Mouse (Mus musculus): ENCODE measurements around the gene Ston2. TPM values are rescaled to one million over a fixed set of nuclear protein-coding genes. Genes with fewer than 3 reads are reported as not detected.
"Not testable (repeated sequence)": the region's sequence is repeated elsewhere in the genome, so short reads cannot be mapped to it uniquely, and the experiment has no call there.

Ston2 gene
- polyA plus RNA-seq, 1 experiment from 2014 or later, result 4.3 TPM

GRCm38 (mm10) chr12:91587491-91588033, 200.6 kb downstream of the Ston2 start:
- Histone ChIP-seq H3K27ac (replicated peaks) (peak overlapping the region; percentile 100), H3K36me3 (peaks cover 34% of the 10 kb centered on the region), H3K4me1 (peaks cover 39% of the 10 kb centered on the region), H3K27me3 (replicated peaks) (no peaks in the 10 kb centered on the region), H3K9ac (peak overlapping the region; percentile 100), H3K9me3 (no peaks in the 10 kb centered on the region), H3K4me2 (peak overlapping the region; percentile 76), H3K4me3 (peak overlapping the region; percentile 89)
- ATAC-seq (ENCODE audit: extremely low read depth, insufficient number of reproducible peaks, low FRiP score, low TSS enrichment), result no peak
- 28% methylated on average over 5 of the region's 5 CpGs for WGBS

DNA sequence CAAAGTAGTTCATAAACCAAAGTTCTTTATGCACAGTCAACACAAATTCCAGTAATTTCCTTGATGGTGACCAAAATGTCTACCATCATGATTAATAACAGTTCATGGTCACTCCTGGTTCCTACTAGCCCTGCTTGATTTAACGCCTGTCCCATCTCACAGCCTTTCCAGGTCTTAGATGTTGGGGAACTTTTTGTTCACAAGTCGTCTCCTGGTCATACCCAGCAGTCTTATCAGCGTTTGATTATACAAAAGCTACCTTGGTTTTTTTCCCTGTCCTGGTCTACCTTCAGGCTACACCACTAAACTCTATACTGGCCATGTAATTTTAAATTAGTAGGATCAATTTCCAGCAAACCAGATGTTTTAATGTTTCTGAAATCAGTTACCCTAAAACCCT, 201.1 kb downstream of the Ston2 start:
- Histone ChIP-seq H3K4me3 (peak overlapping the region; percentile 89), H3K36me3 (peaks cover 38% of the 10 kb centered on the region), H3K9ac (peak overlapping the region; percentile 100), H3K4me1 (peaks cover 42% of the 10 kb centered on the region), H3K27me3 (replicated peaks) (no peaks in the 10 kb centered on the region), H3K27ac (replicated peaks) (no peak overlapping the region), H3K4me2 (peak overlapping the region; percentile 76), H3K9me3 (no peaks in the 10 kb centered on the region)
- 54% methylated on average over 3 of the region's 3 CpGs for WGBS
- ATAC-seq (ENCODE audit: extremely low read depth, insufficient number of reproducible peaks, low FRiP score, low TSS enrichment), result no peak

DNA sequence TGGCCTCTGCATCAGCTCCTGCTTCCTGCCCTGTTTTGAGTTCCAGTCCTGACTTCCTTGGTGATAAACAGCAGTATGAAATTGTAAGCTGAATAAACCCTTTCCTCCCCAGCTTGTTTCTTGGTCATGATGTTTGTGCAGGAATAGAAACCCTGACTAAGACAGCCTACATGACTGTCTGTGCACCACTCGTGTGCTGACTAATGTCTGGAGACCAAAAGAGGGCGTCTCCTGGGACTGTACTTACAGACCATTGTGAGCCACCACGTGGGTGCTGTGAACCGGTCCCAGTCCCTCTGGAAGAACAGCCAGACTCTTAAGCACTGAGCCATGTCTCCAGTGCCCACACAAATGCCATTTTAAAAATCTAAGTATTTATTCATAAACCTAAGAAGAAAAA, 202.4 kb downstream of the Ston2 start:
- ATAC-seq (ENCODE audit: extremely low read depth, insufficient number of reproducible peaks, low FRiP score, low TSS enrichment); H3K27me3 ChIP-seq (replicated peaks); H3K9ac ChIP-seq; H3K4me2 ChIP-seq; H3K9me3 ChIP-seq; H3K27ac ChIP-seq (replicated peaks); H3K4me3 ChIP-seq: not testable (repeated sequence)
- Histone ChIP-seq H3K4me1 (peaks cover 47% of the 10 kb centered on the region), H3K36me3 (peaks cover 48% of the 10 kb centered on the region)
- whole genome bisulfite sequencing, result 94% methylated on average over 4 of the region's 4 CpGs

DNA sequence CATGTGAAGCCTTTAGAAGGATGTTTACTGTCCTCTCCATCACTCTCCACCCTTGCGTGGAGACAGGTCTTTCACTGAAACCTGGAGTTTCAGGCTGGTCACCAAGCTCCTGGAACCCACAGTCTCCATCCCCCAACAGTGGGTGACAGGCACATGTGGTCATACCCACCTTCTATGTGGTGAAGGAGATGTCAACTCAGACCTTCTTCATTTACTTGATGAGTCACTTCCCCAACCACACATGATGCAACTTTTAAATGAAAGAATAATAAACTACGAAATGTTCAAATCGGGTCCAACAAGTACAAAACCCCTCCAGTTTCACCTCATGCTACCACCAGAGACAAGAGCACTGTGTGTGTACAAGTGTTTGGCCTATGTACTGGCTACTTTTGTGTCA, 203.0 kb downstream of the Ston2 start:
- Histone ChIP-seq H3K9ac (no peak overlapping the region), H3K27me3 (replicated peaks) (no peaks in the 10 kb centered on the region), H3K36me3 (peaks cover 51% of the 10 kb centered on the region), H3K27ac (replicated peaks) (no peak overlapping the region), H3K4me3 (no peak overlapping the region), H3K4me2 (no peak overlapping the region), H3K9me3 (no peaks in the 10 kb centered on the region), H3K4me1 (peaks cover 45% of the 10 kb centered on the region)
- WGBS, result 94% methylated on average over 3 of the region's 3 CpGs
- ATAC-seq (ENCODE audit: extremely low read depth, insufficient number of reproducible peaks, low FRiP score, low TSS enrichment), result no peak

DNA sequence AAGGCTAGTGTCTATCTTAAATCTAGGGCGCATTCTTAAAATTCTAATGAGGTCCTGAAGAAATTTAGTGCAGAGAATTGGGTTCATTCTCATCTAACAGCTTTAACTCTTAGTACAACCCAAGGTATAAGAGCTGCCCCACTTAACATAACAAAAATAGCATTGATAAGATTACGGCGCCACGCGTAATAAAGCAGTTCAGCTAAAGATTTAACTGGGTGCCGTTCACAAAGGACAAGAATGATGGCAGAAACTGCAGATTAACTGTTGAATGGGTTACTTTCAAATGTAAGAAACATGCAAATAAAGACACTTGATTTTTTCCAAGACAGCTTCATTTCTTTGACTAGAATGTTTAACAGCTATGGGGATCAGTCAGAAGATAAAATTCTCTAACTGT, 204.8 kb downstream of the Ston2 start:
- Histone ChIP-seq H3K27me3 (replicated peaks) (no peaks in the 10 kb centered on the region), H3K4me3 (no peak overlapping the region), H3K9me3 (no peaks in the 10 kb centered on the region), H3K4me2 (peak overlapping the region; percentile 35), H3K36me3 (peaks cover 64% of the 10 kb centered on the region), H3K27ac (replicated peaks) (no peak overlapping the region), H3K4me1 (peaks cover 45% of the 10 kb centered on the region), H3K9ac (no peak overlapping the region)
- ATAC-seq (ENCODE audit: extremely low read depth, insufficient number of reproducible peaks, low FRiP score, low TSS enrichment), result no peak
- 50% methylated on average over 6 of the region's 6 CpGs for WGBS

Small RNAs within 50 kb of the gene (microRNA-seq; reads per million reads assigned to microRNA genes)
- not detected for gene Gm22015

Other genes with a start within 250 kb of the Ston2 start
- gene Gtf2a1, start 197.9 kb downstream of the Ston2 start, polyA plus RNA-seq (2015; fragmentation: Nextera tagmentation; extraction: Ambion mirVana), result 27.3 and 28.1 TPM in 2 replicates
- gene Sel1l, start 60.8 kb upstream of the Ston2 start, polyA plus RNA-seq (2015; fragmentation: Nextera tagmentation; extraction: Ambion mirVana), result 63.3 and 67.1 TPM in 2 replicates